Mouse (Mus musculus) forebrain, postnatal 0 days (tissue): ENCODE measurements around the gene Olfr313. TPM values are rescaled to one million over a fixed set of nuclear protein-coding genes. Genes with fewer than 3 reads are reported as not detected.
A peak's percentile ranks its signal among the peaks of the same experiment; 100 is the strongest.

Source experiments
- ATAC-seq: fragments of 200-750 bp; cut with Nextera tagmentation; 2 replicates; pipeline ENCODE4 v1.8.0; 2017; ENCODE audit warnings: mild to moderate bottlenecking, moderate library complexity
- DNase-seq: peaks from one replicate; pipeline ENCODE4 v3.0.0-alpha.2; 2015
- H3K27ac ChIP-seq: fragments of 300-500 bp; sonication (generic); 2 replicates; pipeline ENCODE4 v1.5.1; 2014; ENCODE audit warnings: low read depth, mild to moderate bottlenecking, antibody characterized with exemption, low read length, moderate library complexity, mixed read lengths
- H3K27me3 ChIP-seq: fragments of 300-500 bp; sonication (generic); 2 replicates; pipeline ENCODE4 v1.6.1; 2014; ENCODE audit warnings: mild to moderate bottlenecking, low read length, mixed read lengths; ENCODE audit not compliant: insufficient read depth
- H3K36me3 ChIP-seq: fragments of 300-500 bp; sonication (generic); 2 replicates; pipeline ENCODE4 v1.6.1; 2014; ENCODE audit warnings: mild to moderate bottlenecking, moderate library complexity; ENCODE audit not compliant: insufficient read depth
- H3K4me1 ChIP-seq: fragments of 300-500 bp; sonication (generic); 2 replicates; pipeline ENCODE4 v1.6.1; 2014; ENCODE audit warnings: antibody characterized with exemption; ENCODE audit not compliant: insufficient read depth
- H3K4me2 ChIP-seq: fragments of 300-500 bp; sonication (generic); 2 replicates; pipeline ENCODE4 v1.6.1; 2014; ENCODE audit warnings: low read depth, mild to moderate bottlenecking, moderate library complexity
- H3K4me3 ChIP-seq: fragments of 300-500 bp; sonication (generic); 2 replicates; pipeline ENCODE4 v1.5.1; 2014; ENCODE audit warnings: low read depth, low read length, mixed read lengths
- H3K9ac ChIP-seq: fragments of 300-500 bp; sonication (generic); 2 replicates; pipeline ENCODE4 v1.6.1; 2014; ENCODE audit warnings: mild to moderate bottlenecking
- H3K9me3 ChIP-seq: fragments of 300-500 bp; sonication (generic); 2 replicates; pipeline ENCODE4 v1.6.1; 2016; ENCODE audit warnings: low read length
- CTCF ChIP-seq: sonication (generic); IDR thresholded peaks from 2 replicates; pipeline ENCODE4 v1.5.1; 2016; ENCODE audit warnings: antibody characterized with exemption, control low read depth, low read depth
- WGBS: fragments of 180-500 bp; shearing (Covaris S2); extraction: QIAGEN DNeasy Blood & Tissue Kit; methylation state at CpG from one replicate; pipeline ENCODE4 v1.1.7; 2014; 5-methylcytosine and 5-hydroxymethylcytosine counted together
- polyA plus RNA-seq: library from polyadenylated mRNA; unstranded; fragments of >200 nt; fragmentation: Nextera tagmentation; extraction: Ambion mirVana; gene quantifications from 2 replicates; pipeline ENCODE4 v1.2.1, GENCODE M21; 2015
- total RNA-seq: library from RNA; depleted of rRNA; stranded (reverse); fragments of >200 nt; gene quantifications from 2 replicates; pipeline ENCODE4 v1.2.3, GENCODE M21; 2014; rRNA removed

Olfr313 gene
- total and polyA plus RNA-seq, 2 experiments from 2014 or later, result not detected

- Histone ChIP-seq H3K27me3 (no peaks in the 10 kb centered on the region), H3K9ac (peak overlapping the region; percentile 71), H3K9me3 (no peaks in the 10 kb centered on the region), H3K4me2 (peak overlapping the region; percentile 75), H3K36me3 (peaks cover 30% of the 10 kb centered on the region), H3K27ac (peak overlapping the region; percentile 82), H3K4me3 (peak overlapping the region; percentile 66), H3K4me1 (peaks cover 5% of the 10 kb centered on the region)
- no peak for TF ChIP-seq CTCF
- DNase-seq, result no peak
- no peak for ATAC-seq
- WGBS, result 42% methylated on average over 9 of the region's 9 CpGs
Observed at GRCm38 (mm10) chr11:58847636-58848035, 32.8 kb downstream of the Olfr313 start.

- DNase-seq (no peak), ATAC-seq (no peak)
- no peak for TF ChIP-seq CTCF
- Histone ChIP-seq H3K36me3 (peaks cover 38% of the 10 kb centered on the region), H3K4me2 (no peak overlapping the region), H3K9me3 (no peaks in the 10 kb centered on the region), H3K27me3 (no peaks in the 10 kb centered on the region), H3K9ac (no peak overlapping the region), H3K4me3 (no peak overlapping the region), H3K27ac (no peak overlapping the region), H3K4me1 (peaks cover 5% of the 10 kb centered on the region)
- WGBS, result 59% methylated on average over 2 of the region's 2 CpGs
Observed at GRCm38 (mm10) chr11:58849731-58850130, 34.9 kb downstream of the Olfr313 start.

GRCm38 (mm10) chr11:58860744-58861143 lies 45.9 kb downstream of the Olfr313 start:
- no peak for TF ChIP-seq CTCF
- no peak for DNase-seq
- 96% methylated on average over 8 of the region's 8 CpGs for WGBS
- H3K27me3 ChIP-seq, result no peaks in the 10 kb centered on the region
- peaks cover 11% of the 10 kb centered on the region; the same call in 1 of the 2 replicates for H3K9me3 ChIP-seq
- ATAC-seq, result no peak
- no peak overlapping the region for H3K4me3 ChIP-seq
- no peak overlapping the region for H3K27ac ChIP-seq
- H3K4me1 ChIP-seq, result no peaks in the 10 kb centered on the region
- H3K4me2 ChIP-seq, result no peak overlapping the region
- H3K36me3 ChIP-seq, result peaks cover 51% of the 10 kb centered on the region
- H3K9ac ChIP-seq, result no peak overlapping the region

- Histone ChIP-seq H3K4me1 (peaks cover 8% of the 10 kb centered on the region), H3K4me2 (peak within 1 kb of the TSS; percentile 73), H3K9me3 (no peaks in the 10 kb centered on the region), H3K9ac (peak within 1 kb of the TSS; percentile 82), H3K27me3 (no peaks in the 10 kb centered on the region), H3K4me3 (peak within 1 kb of the TSS; percentile 70), H3K36me3 (peaks cover 14% of the 10 kb centered on the region), H3K27ac (peak within 1 kb of the TSS; percentile 85)
- TF ChIP-seq CTCF, result peak; percentile 38
- peak; percentile 85 for DNase-seq
- 5% methylated on average over 37 of the region's 37 CpGs for whole genome bisulfite sequencing
- peak; percentile 93 for ATAC-seq
Observed at GRCm38 (mm10) chr11:58867039-58867953, 52.5 kb downstream of the Olfr313 start, which contains the start of gene 2810021J22Rik. TSS of gene 2810021J22Rik (plus strand) at chr11:58867216.

- no peak for ATAC-seq
- TF ChIP-seq CTCF, result no peak
- Histone ChIP-seq H3K4me2 (peak overlapping the region; percentile 73), H3K27ac (no peak overlapping the region), H3K9me3 (no peaks in the 10 kb centered on the region), H3K27me3 (no peaks in the 10 kb centered on the region), H3K4me1 (peaks cover 8% of the 10 kb centered on the region), H3K4me3 (peak overlapping the region; percentile 70), H3K36me3 (peaks cover 15% of the 10 kb centered on the region), H3K9ac (peak overlapping the region; percentile 82)
- no peak for DNase-seq
- WGBS, result 79% methylated on average over 6 of the region's 6 CpGs
Observed at GRCm38 (mm10) chr11:58867954-58868330, 53.1 kb downstream of the Olfr313 start.

Other genes starting within 250 kb of the Olfr313 start
- not detected in 2 replicates for gene Olfr224, start 244.4 kb upstream of the Olfr313 start, total RNA-seq
- 0.10 TPM in 1 of 2 replicates, not detected in the other for gene Olfr224, start 244.4 kb upstream of the Olfr313 start, polyA plus RNA-seq
- gene Olfr325, start 237.3 kb upstream of the Olfr313 start, total RNA-seq, result not detected in 2 replicates
- gene Olfr325, start 237.3 kb upstream of the Olfr313 start, polyA plus RNA-seq, result not detected in 2 replicates
- not detected in 2 replicates for gene Olfr324, start 219.9 kb upstream of the Olfr313 start, total RNA-seq
- 0.13 TPM in 1 of 2 replicates, not detected in the other for gene Olfr324, start 219.9 kb upstream of the Olfr313 start, polyA plus RNA-seq
- not detected in 2 replicates for gene 2210407C18Rik, start 198.9 kb upstream of the Olfr313 start, total RNA-seq
- gene 2210407C18Rik, start 198.9 kb upstream of the Olfr313 start, polyA plus RNA-seq, result not detected in 2 replicates
- gene Olfr323, start 184.5 kb upstream of the Olfr313 start, total RNA-seq, result not detected in 2 replicates
- gene Olfr323, start 184.5 kb upstream of the Olfr313 start, polyA plus RNA-seq, result not detected in 2 replicates
- 0.15 TPM in 1 of 2 replicates, not detected in the other for gene Trim58, start 174.5 kb upstream of the Olfr313 start, total RNA-seq
- gene Trim58, start 174.5 kb upstream of the Olfr313 start, polyA plus RNA-seq, result 0.06 and 0.19 TPM in 2 replicates
- not detected in 2 replicates for gene Olfr322, start 156.2 kb upstream of the Olfr313 start, total RNA-seq
- gene Olfr322, start 156.2 kb upstream of the Olfr313 start, polyA plus RNA-seq, result not detected in 2 replicates
- not detected in 2 replicates for gene Olfr320, start 133.9 kb upstream of the Olfr313 start, total RNA-seq
- not detected in 2 replicates for gene Olfr320, start 133.9 kb upstream of the Olfr313 start, polyA plus RNA-seq
- not detected in 2 replicates for gene Olfr319, start 115.8 kb upstream of the Olfr313 start, total RNA-seq
- gene Olfr319, start 115.8 kb upstream of the Olfr313 start, polyA plus RNA-seq, result not detected in 2 replicates
- not detected in 2 replicates for gene Olfr318, start 91.0 kb upstream of the Olfr313 start, total RNA-seq
- gene Olfr318, start 91.0 kb upstream of the Olfr313 start, polyA plus RNA-seq, result not detected in 2 replicates
- 0.15 and 0.81 TPM in 2 replicates for gene Olfr317, start 75.8 kb upstream of the Olfr313 start, total RNA-seq
- 0.12 and 0.13 TPM in 2 replicates for gene Olfr317, start 75.8 kb upstream of the Olfr313 start, polyA plus RNA-seq
- not detected in 2 replicates for gene Olfr316, start 62.3 kb upstream of the Olfr313 start, total RNA-seq
- gene Olfr316, start 62.3 kb upstream of the Olfr313 start, polyA plus RNA-seq, result 0.16 TPM in 1 of 2 replicates, not detected in the other
- 0.29 TPM in 1 of 2 replicates, not detected in the other for gene Olfr315, start 41.8 kb upstream of the Olfr313 start, total RNA-seq
- gene Olfr315, start 41.8 kb upstream of the Olfr313 start, polyA plus RNA-seq, result not detected in 2 replicates
- not detected in 2 replicates for gene Olfr314, start 32.0 kb upstream of the Olfr313 start, total RNA-seq
- gene Olfr314, start 32.0 kb upstream of the Olfr313 start, polyA plus RNA-seq, result not detected in 2 replicates
- gene Fam183b, start 13.0 kb upstream of the Olfr313 start, total RNA-seq, result 8.0 and 8.6 TPM in 2 replicates
- 8.6 and 12.0 TPM in 2 replicates for gene Fam183b, start 13.0 kb upstream of the Olfr313 start, polyA plus RNA-seq
- gene Olfr312, start 14.2 kb downstream of the Olfr313 start, total RNA-seq, result not detected in 2 replicates
- gene Olfr312, start 14.2 kb downstream of the Olfr313 start, polyA plus RNA-seq, result not detected in 2 replicates
- not detected in 2 replicates for gene Olfr311, start 24.3 kb downstream of the Olfr313 start, total RNA-seq
- not detected in 2 replicates for gene Olfr311, start 24.3 kb downstream of the Olfr313 start, polyA plus RNA-seq
- gene Gm12258, start 32.2 kb downstream of the Olfr313 start, total RNA-seq, result 22.6 and 22.8 TPM in 2 replicates
- 6.2 and 10.2 TPM in 2 replicates for gene Gm12258, start 32.2 kb downstream of the Olfr313 start, polyA plus RNA-seq
- 8.5 and 8.8 TPM in 2 replicates for gene 2810021J22Rik, start 52.2 kb downstream of the Olfr313 start, total RNA-seq
- 5.3 and 8.2 TPM in 2 replicates for gene 2810021J22Rik, start 52.2 kb downstream of the Olfr313 start, polyA plus RNA-seq
- gene Zfp39, start 89.2 kb downstream of the Olfr313 start, total RNA-seq, result 13.0 and 13.2 TPM in 2 replicates
- gene Zfp39, start 89.2 kb downstream of the Olfr313 start, polyA plus RNA-seq, result 4.4 and 7.0 TPM in 2 replicates
- gene Btnl10, start 102.9 kb downstream of the Olfr313 start, total RNA-seq, result 0.10 TPM in 1 of 2 replicates, not detected in the other
- gene Btnl10, start 102.9 kb downstream of the Olfr313 start, polyA plus RNA-seq, result not detected in 2 replicates
- 668 and 716 TPM in 2 replicates for gene Rnf187, start 123.9 kb downstream of the Olfr313 start, total RNA-seq
- 583 and 608 TPM in 2 replicates for gene Rnf187, start 123.9 kb downstream of the Olfr313 start, polyA plus RNA-seq
- gene Hist3h2ba, start 133.9 kb downstream of the Olfr313 start, total RNA-seq, result 446 and 960 TPM in 2 replicates
- 111 and 146 TPM in 2 replicates for gene Hist3h2ba, start 133.9 kb downstream of the Olfr313 start, polyA plus RNA-seq
- gene Hist3h2a, start 139.7 kb downstream of the Olfr313 start, total RNA-seq, result 181 and 199 TPM in 2 replicates
- 58.0 and 58.7 TPM in 2 replicates for gene Hist3h2a, start 139.7 kb downstream of the Olfr313 start, polyA plus RNA-seq
- gene Trim17, start 139.7 kb downstream of the Olfr313 start, total RNA-seq, result 3.4 and 4.0 TPM in 2 replicates
- gene Trim17, start 139.7 kb downstream of the Olfr313 start, polyA plus RNA-seq, result 0.65 TPM in 2 replicates
- 29.2 and 31.9 TPM in 2 replicates for gene Trim11, start 163.1 kb downstream of the Olfr313 start, total RNA-seq
- gene Trim11, start 163.1 kb downstream of the Olfr313 start, polyA plus RNA-seq, result 13.5 and 16.0 TPM in 2 replicates